Mouse (Mus musculus): ENCODE measurements around the gene Gm47996. TPM values are rescaled to one million over a fixed set of nuclear protein-coding genes. Genes with fewer than 3 reads are reported as not detected.
"Not testable (repeated sequence)": the region's sequence is repeated elsewhere in the genome, so short reads cannot be mapped to it uniquely, and the experiment has no call there.

Gene Gm47996
- not detected in 2 replicates for total RNA-seq (2021)
- long read RNA-seq: 0 reads

- DNase-seq: not testable (repeated sequence)
Observed at GRCm38 (mm10) chr1:151209824-151210355, at the start of gene Gm47996. Gene Gm47996, plus strand, starts transcription at chr1:151210131.

DNA sequence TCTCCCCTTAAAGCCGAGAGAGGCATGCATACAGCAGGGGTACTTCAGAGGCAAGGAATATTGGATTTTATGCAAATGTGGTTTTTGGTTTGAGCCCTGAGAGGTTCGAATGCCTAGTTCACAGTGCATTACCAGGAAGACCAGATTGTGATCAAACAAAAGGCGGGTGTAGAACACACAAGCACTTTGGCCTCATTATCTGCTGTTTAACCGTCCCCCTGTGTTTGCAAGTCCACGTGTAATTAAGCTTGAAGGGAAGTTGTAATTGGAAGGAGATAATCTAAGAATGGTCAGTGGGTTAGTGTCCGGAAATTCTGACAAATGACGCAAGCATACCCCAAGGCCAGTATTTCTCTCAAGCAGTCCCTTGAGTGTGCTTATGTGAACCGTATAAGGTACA is 43.9 kb upstream of the Gm47996 start:
- DNase-seq: no peak

DNA sequence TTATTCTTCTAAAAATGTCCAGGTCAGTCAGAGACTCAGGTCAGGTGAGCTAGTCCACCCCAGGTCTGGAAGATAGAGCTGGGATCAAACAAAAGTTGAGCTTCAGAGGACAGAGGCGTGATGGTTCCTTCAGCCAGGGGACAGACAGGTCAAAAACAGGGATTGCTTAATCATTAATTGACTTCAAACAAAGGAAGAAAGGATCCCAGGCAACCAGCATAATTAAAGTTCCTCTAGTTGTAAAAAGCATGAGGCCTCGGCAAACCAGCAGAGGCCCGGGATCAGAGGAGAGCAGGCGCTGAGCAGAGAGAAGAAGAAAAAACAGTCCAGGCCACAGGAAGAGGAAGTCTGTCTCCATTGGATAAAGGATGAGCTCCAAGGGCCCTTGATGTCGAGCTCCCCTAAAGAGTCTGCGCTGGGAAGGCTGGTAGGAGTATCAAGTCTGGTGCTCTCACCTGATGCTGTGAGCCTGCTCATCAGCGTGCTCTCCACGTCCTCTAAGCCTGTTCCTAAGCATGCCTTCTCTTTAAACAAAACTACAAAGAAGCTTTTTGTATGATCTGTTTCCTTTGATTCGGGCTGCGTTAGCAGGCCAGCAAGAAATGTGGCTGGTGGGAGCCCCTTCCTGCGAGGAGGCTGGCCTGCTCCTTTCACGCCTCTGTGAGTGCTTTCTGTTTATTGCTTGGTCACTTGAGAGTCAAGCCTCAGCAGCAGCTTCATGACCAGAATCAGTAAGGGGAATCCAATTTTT is 42.5 kb upstream of the Gm47996 start:
- no peak for DNase-seq

DNA sequence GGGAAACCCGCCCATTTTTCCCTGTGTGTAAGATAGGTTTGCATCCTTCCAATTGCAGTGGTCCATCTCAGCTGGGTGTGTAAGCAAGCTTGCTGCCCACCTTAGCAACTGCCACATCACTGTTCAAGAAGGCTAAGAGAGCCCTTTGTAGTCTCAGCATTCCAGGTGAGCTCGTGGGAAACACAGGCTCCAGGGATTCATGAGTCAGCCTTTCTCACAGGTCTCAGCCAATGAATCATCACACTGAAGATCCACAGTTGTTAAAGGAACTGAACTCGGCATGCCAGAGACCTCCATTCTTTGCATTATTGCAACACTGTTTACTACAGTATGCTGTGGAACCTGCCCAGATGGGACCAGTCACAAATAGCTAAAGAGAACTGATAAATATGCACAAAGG is 41.3 kb upstream of the Gm47996 start:
- DNase-seq: no peak

DNA sequence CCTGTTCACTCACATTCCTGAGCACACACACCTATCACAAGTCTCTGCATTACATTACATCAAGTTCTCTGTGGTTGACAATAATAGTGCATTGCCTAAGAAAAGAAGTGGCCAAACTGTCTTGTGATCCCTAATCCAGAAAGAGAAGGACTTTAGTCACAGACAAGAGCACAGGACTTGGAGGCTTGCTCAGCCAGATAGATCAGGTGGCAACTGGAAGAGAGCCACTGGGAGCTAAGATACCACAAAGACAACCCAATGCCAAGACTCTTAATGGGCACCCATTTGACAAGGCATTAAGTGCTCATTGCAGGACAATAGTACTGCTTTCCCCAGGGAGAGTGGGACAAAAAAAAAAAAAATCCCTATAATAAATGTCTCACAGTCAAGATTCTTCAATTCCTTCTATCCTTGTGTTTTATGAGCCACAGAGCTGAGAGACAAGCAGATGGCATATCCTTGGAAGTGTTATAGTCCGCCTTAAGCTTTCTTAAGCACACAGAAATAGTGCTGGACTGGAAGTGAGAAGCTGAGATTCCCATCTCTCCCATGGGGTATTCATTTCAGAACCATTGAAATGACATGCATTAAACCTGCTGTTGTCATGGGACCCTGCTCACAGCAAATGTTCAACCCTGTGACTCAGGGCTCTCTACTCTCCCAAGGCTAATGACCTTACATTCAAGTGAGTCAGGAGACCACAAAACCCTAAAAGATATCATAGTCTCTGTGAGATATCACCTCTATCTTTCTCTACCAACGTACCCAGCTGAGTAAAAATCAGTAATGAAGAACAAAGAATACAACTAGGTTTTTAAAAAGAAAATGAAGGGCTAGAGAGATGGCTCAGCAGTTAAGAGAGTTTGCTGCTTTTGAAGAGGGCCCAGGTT is 38.1 kb upstream of the Gm47996 start:
- no peak for DNase-seq

- DNase-seq: no peak
Observed at GRCm38 (mm10) chr1:151177030-151177936, 32.6 kb upstream of the Gm47996 start.

DNA sequence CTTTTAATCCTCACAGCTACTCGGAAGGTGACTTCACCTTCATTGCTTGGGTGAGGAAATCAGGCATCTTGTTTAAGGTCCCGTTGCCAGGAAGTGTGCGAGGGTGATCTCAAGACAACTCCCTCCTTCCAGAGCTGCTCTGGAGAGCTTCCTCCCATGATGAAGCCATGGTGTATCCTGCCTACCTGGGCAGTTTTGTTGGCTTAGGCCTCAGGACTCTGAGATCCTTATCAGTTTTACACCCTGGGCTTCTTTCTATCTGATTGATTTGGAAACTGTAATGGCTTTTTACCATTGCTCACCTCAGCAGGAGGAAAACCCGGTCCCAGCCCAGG is 32.0 kb upstream of the Gm47996 start:
- DNase-seq: no peak

DNA sequence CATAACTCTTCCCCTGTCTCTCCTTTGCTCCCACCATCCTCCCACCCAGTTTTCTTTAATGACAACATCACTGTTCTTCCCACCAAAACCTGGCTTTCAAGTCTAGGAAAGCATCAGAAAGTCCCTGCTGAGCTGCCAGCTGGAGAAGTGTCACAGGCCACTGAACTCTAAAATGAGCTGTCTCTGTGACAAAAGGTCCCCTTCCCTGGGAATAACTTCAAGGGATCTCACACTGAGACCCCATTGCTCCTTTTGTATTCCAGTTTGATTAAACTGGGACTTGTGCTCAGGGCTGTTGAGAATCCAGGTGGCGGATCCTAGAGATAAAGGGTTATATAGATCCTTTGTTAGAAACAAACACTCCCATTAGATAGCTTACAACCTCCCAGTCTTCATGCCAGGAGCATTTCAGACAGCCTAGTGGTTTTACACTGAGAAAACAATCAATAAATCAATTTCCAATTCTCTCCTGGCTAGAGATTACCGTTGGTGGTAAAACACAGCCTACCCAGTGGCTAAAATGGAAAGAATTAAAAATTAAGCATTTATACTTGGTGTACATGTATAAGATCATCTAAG is 31.3 kb upstream of the Gm47996 start:
- no peak for DNase-seq

DNA sequence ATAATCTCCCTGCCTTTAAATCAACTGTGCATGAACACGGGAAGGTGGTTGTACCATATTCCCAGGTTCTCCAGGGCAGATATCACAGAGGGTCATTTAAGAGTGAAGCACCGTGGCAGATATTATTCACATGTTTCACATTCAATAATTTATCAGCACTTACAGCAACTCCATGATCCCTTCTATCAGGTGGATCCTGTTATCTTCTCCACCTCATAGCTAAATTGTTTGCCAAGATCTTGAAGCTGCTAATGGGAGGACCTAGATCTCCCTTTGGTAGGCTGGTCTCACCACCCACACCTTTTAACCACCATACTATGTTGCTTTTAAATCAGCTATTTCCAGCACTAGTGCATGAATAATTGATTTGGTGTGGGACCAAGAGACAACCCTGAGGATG is 29.8 kb upstream of the Gm47996 start:
- no peak for DNase-seq

DNA sequence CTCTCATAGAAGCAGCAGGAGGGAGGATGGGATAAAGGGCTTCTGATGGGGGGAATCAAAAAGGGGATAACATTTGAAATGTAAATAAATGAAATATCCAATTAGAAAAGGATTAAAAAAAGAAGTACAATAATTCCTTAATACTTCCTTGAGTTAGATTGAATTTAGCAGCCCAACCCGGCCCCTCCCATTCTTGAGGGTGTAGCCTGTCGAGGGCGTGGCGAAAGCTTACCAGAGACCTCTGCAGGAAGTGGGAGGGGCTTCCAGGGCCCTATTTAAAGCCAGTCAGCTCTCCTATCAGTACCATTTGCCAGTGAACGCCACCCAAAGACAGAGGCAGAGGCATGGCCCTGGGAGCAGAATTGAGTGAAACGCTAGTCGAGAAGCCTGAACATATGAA is 27.7 kb upstream of the Gm47996 start, which contains the start of gene Gm47985:
Gm47985 (plus strand) TSS at position 272 of the 400 bp plus-strand sequence.
- not testable (repeated sequence) for DNase-seq

- DNase-seq: not testable (repeated sequence)
Observed at GRCm38 (mm10) chr1:151186186-151186585, 23.7 kb upstream of the Gm47996 start.

DNA sequence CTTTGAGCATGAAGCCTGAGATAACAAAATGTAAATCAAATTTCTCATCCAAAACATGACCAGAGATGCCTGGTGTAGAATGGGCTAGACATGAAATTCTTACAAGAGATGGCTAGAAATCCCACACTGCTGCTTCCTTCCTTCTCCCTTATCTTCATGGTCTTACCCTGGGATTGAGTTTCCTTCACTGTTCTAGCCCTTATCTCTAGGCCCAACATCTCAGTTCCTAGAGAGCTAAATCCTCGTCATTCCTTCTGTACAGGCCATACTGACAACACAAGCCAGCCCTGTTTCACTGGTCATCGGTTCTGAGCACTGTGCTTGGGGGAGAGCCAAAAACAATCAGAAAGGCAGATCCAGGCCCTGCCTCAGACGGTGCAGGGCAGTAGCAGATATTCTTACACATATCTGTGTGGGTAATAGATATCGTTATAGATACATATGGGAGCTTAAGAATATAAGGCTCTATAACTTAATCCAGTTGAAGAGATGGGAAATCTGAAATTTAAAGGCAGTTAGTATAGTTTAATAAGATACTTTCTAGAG is 23.0 kb upstream of the Gm47996 start:
- DNase-seq: not testable (repeated sequence)

DNA sequence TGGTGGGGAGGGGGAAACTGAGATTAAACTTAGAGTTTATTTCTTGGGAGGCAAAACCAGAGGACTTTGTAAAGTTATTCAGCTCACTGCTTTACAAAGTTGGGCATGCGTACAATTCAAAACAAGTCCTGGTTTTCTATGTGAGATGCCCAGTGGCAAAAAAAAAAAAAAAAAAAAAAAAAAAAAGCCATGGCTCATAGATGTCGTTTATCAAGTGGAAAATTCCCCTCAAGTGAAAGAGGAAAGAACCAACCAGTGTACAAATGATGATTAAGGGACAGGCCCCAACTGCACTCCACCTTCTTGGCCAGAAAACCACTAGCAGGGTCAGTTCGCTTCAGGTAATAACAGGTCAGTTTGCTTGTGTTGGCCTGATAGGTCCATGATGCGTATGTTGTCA is 21.5 kb upstream of the Gm47996 start:
- DNase-seq: no peak

DNA sequence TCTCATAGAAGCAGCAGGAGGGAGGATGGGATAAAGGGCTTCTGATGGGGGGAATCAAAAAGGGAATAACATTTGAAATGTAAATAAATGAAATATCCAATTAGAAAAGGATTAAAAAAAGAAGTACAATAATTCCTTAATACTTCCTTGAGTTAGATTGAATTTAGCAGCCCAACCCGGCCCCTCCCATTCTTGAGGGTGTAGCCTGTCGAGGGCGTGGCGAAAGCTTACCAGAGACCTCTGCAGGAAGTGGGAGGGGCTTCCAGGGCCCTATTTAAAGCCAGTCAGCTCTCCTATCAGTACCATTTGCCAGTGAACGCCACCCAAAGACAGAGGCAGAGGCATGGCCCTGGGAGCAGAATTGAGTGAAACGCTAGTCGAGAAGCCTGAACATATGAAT is 17.9 kb upstream of the Gm47996 start, which contains the start of gene Gm8947:
Gm8947 (plus strand) TSS at position 302 of the 400 bp plus-strand sequence.
- DNase-seq: not testable (repeated sequence)

GRCm38 (mm10) chr1:151192739-151193138 is 17.2 kb upstream of the Gm47996 start:
- DNase-seq: not testable (repeated sequence)

DNA sequence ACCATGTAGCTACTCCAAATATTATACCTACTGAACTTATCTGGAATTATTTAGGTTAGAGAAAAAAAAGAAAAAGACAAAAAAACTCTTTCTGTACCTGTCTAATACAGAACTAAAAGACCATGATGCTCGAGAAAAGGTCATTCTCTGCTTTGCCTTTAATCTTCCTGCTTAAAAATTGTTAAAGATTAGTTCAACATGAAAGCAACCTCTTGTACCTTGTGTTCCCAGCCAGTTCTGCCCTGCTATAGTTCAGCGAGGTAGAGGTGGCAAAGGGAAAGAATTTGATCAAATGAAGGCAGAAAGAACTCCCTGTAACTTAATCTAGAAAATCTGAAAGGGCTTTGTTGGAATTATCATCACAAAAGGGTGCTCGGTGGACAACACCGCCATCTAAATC is 13.9 kb upstream of the Gm47996 start:
- not testable (repeated sequence) for DNase-seq

DNA sequence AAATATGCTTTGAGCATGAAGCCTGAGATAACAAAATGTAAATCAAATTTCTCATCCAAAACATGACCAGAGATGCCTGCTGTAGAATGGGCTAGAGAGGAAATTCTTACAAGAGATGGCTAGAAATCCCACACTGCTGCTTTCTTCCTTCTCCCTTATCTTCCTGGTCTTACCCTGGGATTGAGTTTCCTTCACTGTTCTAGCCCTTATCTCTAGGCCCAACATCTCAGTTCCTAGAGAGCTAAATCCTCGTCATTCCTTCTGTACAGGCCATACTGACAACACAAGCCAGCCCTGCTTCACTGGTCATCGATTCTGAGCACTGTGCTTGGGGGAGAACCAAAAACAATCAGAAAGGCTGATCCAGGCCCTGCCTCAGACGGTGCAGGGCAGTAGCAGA is 13.2 kb upstream of the Gm47996 start:
- DNase-seq: not testable (repeated sequence)

- not testable (repeated sequence) for DNase-seq
Observed at GRCm38 (mm10) chr1:151198120-151198519, 11.8 kb upstream of the Gm47996 start, which contains the start of gene Gm47995. Gene Gm47995, plus strand, starts transcription at chr1:151198448.

DNA sequence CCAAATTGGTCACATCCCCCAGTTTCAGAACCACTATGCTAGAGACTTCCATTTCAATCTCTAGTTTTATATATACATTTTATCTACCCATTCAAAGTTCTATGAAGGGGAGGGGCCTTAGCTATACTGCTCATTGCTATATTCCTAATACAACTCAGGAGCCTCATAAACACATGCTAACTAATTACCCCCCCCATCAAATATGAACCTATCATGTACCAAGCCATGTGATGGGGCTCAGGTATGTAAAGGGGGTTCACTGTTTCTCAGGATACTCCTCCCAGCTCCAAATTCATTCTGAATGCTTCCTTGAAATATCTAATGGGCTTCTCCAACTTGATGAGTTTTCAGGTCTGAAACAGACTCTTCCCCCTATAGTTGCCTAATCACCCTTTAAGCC is 9.3 kb upstream of the Gm47996 start:
- DNase-seq: not testable (repeated sequence)

- not testable (repeated sequence) for DNase-seq
Observed at GRCm38 (mm10) chr1:151202771-151203170, 7.2 kb upstream of the Gm47996 start.

- not testable (repeated sequence) for DNase-seq
Observed at GRCm38 (mm10) chr1:151203818-151204217, 6.1 kb upstream of the Gm47996 start, which contains the start of gene 3110040M04Rik. Gene 3110040M04Rik, plus strand, starts transcription at chr1:151204121.

Data from adrenal gland, postnatal 25 days (tissue).